In genomic region chr5:88721565-88722212, GRCm38 (mm10) we compare ENCODE assay signal across 8 mouse cellular contexts. TPM values are rescaled to one million over a fixed set of nuclear protein-coding genes. Genes with fewer than 3 reads are reported as not detected.
DNase-seq lines count a peak whose midpoint lies in the region; ATAC-seq and TF ChIP-seq lines count a peak whose summit lies in the region.

No protein-coding gene starts in this region.

- DNase-seq in G1E (ENCODE audit: low spot score) = peak; percentile 5
- DNase-seq in hindbrain, embryonic 11.5 days (ENCODE audit: low spot score) = peak; percentile 53
- DNase-seq in limb, embryonic 10.5 days (ENCODE audit: low spot score) = peak; percentile 58

- peak overlapping the region; percentile 91 for H3K9ac ChIP-seq in hindbrain, embryonic 11.5 days (ENCODE audit: low read depth, low read length)

- no peaks in the 10 kb centered on the region for H3K9me3 ChIP-seq in G1E (replicated peaks)
- no peaks in the 10 kb centered on the region for H3K9me3 ChIP-seq in hindbrain, embryonic 11.5 days (ENCODE audit: control insufficient read depth, low read length)
- H3K9me3 ChIP-seq in limb, embryonic 10.5 days (replicated peaks) = no peaks in the 10 kb centered on the region

- no peaks in the 10 kb centered on the region for H3K27me3 ChIP-seq in G1E (ENCODE audit: insufficient read depth, low read length)
- no peaks in the 10 kb centered on the region for H3K27me3 ChIP-seq in hindbrain, embryonic 11.5 days (ENCODE audit: control insufficient read depth, insufficient read depth, low read length)
- H3K27me3 ChIP-seq in limb, embryonic 10.5 days (ENCODE audit: low read depth, poor library complexity, severe bottlenecking) = no peaks in the 10 kb centered on the region
- H3K27me3 ChIP-seq in small intestine, adult 2 months (ENCODE audit: control insufficient read depth, insufficient read depth, low read length) = no peaks in the 10 kb centered on the region

- no peak for TF ChIP-seq POLR2A in bone marrow, adult 2 months (IDR thresholded peaks at IDR 0.05; ENCODE audit: borderline replicate concordance, control insufficient read depth, low read depth, low read length)
- TF ChIP-seq POLR2A in embryonic fibroblast, embryonic 13.5 days (IDR thresholded peaks at IDR 0.05; ENCODE audit: low read depth, low read length) = no peak
- TF ChIP-seq POLR2A in small intestine, adult 2 months (IDR thresholded peaks at IDR 0.05; ENCODE audit: low read depth, low read length) = no peak

- H3K4me2 ChIP-seq in hindbrain, embryonic 11.5 days (replicated peaks; ENCODE audit: low read depth, low read length) = peak overlapping the region; percentile 96

- H3K36me3 ChIP-seq in G1E (replicated peaks) = peaks cover 20% of the 10 kb centered on the region
- H3K36me3 ChIP-seq in hindbrain, embryonic 11.5 days (ENCODE audit: control insufficient read depth, insufficient read depth, low read length) = no peaks in the 10 kb centered on the region
- peaks cover 8% of the 10 kb centered on the region for H3K36me3 ChIP-seq in limb, embryonic 10.5 days
- no peaks in the 10 kb centered on the region for H3K36me3 ChIP-seq in small intestine, adult 2 months (ENCODE audit: control insufficient read depth, insufficient read depth, low read length)

- 3% methylated on average over 31 of the region's 31 CpGs for WGBS in bone marrow, adult 2 months
- 4% methylated on average over 31 of the region's 31 CpGs for WGBS in hindbrain, embryonic 11.5 days
- 3% methylated on average over 31 of the region's 31 CpGs for WGBS in limb, embryonic 10.5 days
- WGBS in small intestine, adult 2 months = 2% methylated on average over 31 of the region's 31 CpGs

- peak overlapping the region; percentile 84 for H3K4me3 ChIP-seq in G1E (ENCODE audit: low read depth, low read length)
- H3K4me3 ChIP-seq in bone marrow, adult 2 months (replicated peaks; ENCODE audit: control insufficient read depth, low read depth, low read length) = peak overlapping the region; percentile 96
- peak overlapping the region; percentile 78 for H3K4me3 ChIP-seq in embryonic fibroblast, embryonic 13.5 days (ENCODE audit: insufficient read depth, low read length)
- peak overlapping the region; percentile 67 for H3K4me3 ChIP-seq in hindbrain, embryonic 11.5 days (ENCODE audit: low read depth, low read length)
- peak overlapping the region; percentile 96 for H3K4me3 ChIP-seq in limb, embryonic 10.5 days
- H3K4me3 ChIP-seq in small intestine, adult 2 months (ENCODE audit: low read depth, low read length) = peak overlapping the region; percentile 84

- H3K4me1 ChIP-seq in G1E (ENCODE audit: insufficient read depth, low read depth, low read length) = peaks cover 53% of the 10 kb centered on the region
- peaks cover 2% of the 10 kb centered on the region for H3K4me1 ChIP-seq in bone marrow, adult 2 months (ENCODE audit: control insufficient read depth, insufficient read depth, low read length)
- H3K4me1 ChIP-seq in embryonic fibroblast, embryonic 13.5 days (ENCODE audit: control insufficient read depth, insufficient read depth, low read length) = peaks cover 12% of the 10 kb centered on the region
- H3K4me1 ChIP-seq in hindbrain, embryonic 11.5 days (replicated peaks; ENCODE audit: control insufficient read depth, insufficient read depth, low read length) = 0 out of 2 replicates have a peak, but pooled peaks cover 2% of the 10 kb centered on the region
- peaks cover 15% of the 10 kb centered on the region for H3K4me1 ChIP-seq in limb, embryonic 10.5 days
- H3K4me1 ChIP-seq in small intestine, adult 2 months (ENCODE audit: control insufficient read depth, insufficient read depth, insufficient read length, low read length) = peaks cover 8% of the 10 kb centered on the region; the same call in 1 of the 2 replicates

- no peak for TF ChIP-seq CTCF in G1E (IDR thresholded peaks at IDR 0.05; ENCODE audit: low read depth, low read length)
- TF ChIP-seq CTCF in bone marrow, adult 2 months (IDR thresholded peaks at IDR 0.05; ENCODE audit: control insufficient read depth, insufficient read depth, low read length) = no peak
- TF ChIP-seq CTCF in embryonic fibroblast, embryonic 13.5 days (IDR thresholded peaks at IDR 0.05; ENCODE audit: borderline replicate concordance, insufficient read depth, low read length) = no peak
- TF ChIP-seq CTCF in small intestine, adult 2 months (IDR thresholded peaks at IDR 0.05; ENCODE audit: extremely low read depth, insufficient read length, insufficient replicate concordance, low read depth, low read length) = no peak

- no peak for ATAC-seq in G1E (ENCODE audit: extremely low read depth, insufficient number of reproducible peaks, low FRiP score, poor library complexity, severe bottlenecking)
- peak; percentile 17; the same call in 1 of the 2 replicates for ATAC-seq in hindbrain, embryonic 11.5 days (ENCODE audit: low FRiP score)
- ATAC-seq in megakaryocyte-erythroid progenitor cell, adult 5-6 weeks (replicated peaks; ENCODE audit: low FRiP score, low TSS enrichment, poor library complexity, severe bottlenecking) = peak; percentile 31
- ATAC-seq in activated CD4-positive, CD25-positive, alpha-beta regulatory T cell, adult 4 months = no peak

- H3K27ac ChIP-seq in bone marrow, adult 2 months (ENCODE audit: control insufficient read depth, insufficient read depth, low read depth, low read length, poor library complexity) = peak overlapping the region; percentile 93
- H3K27ac ChIP-seq in embryonic fibroblast, embryonic 13.5 days (ENCODE audit: insufficient read depth, low read length) = no peak overlapping the region
- H3K27ac ChIP-seq in hindbrain, embryonic 11.5 days (ENCODE audit: low read depth, low read length) = peak overlapping the region; percentile 79; the same call in 1 of the 2 replicates
- peak overlapping the region; percentile 95 for H3K27ac ChIP-seq in limb, embryonic 10.5 days
- peak overlapping the region; percentile 58 for H3K27ac ChIP-seq in small intestine, adult 2 months (ENCODE audit: insufficient read depth, low read depth, low read length)

RNA-seq across cellular contexts. Expression of gene Mob1b, which starts 1.0 kb away (rescaled TPM):
- total RNA-seq in G1E (2014; fragmentation: Nextera tagmentation) (47.9 and 53.0 TPM in 2 replicates), G1E (2017) (16.7 and 20.7 TPM in 2 replicates)
- 18.4 and 19.5 TPM in 2 replicates for polyA plus RNA-seq in G1E (2012)
- 9.2 and 13.1 TPM in 2 replicates for polyA plus RNA-seq in bone marrow, adult 2 months (2011; ENCODE audit: insufficient read depth, insufficient read length, low replicate concordance, missing spikeins)
- 37.3 and 42.1 TPM in 2 replicates for polyA plus RNA-seq in embryonic fibroblast, embryonic 13.5 days (2011; ENCODE audit: insufficient read length, low read depth, missing spikeins)
- polyA plus RNA-seq in hindbrain, embryonic 11.5 days (2014; fragmentation: Nextera tagmentation; extraction: Ambion mirVana) = 17.0 and 20.1 TPM in 2 replicates
- 11.8 and 12.3 TPM in 2 replicates for polyA plus RNA-seq in limb, embryonic 10.5 days (2016; fragmentation: Nextera tagmentation; extraction: Ambion mirVana)
- 31.0 and 39.9 TPM in 2 replicates for total RNA-seq in megakaryocyte-erythroid progenitor cell, adult 5-6 weeks (2014; fragmentation: Nextera tagmentation)
- total RNA-seq in megakaryocyte-erythroid progenitor cell, adult 5-6 weeks (2017) = 13.3 and 19.1 TPM in 2 replicates
- 0.79 and 2.2 TPM in 2 replicates for polyA plus RNA-seq in small intestine, adult 2 months (2012; rRNA removed)
- polyA plus RNA-seq in activated CD4-positive, CD25-positive, alpha-beta regulatory T cell, adult 4 months (2017; shearing (Covaris generic)) = 10 to 100 TPM; 10.2 to 10.5 TPM

RNA-seq across cellular contexts. Expression of gene Dck, which starts 43.1 kb away (rescaled TPM):
- total RNA-seq in G1E (2014; fragmentation: Nextera tagmentation) (52.4 and 74.6 TPM in 2 replicates), G1E (2017) (31.1 and 41.7 TPM in 2 replicates)
- polyA plus RNA-seq in G1E (2012) = 5.8 and 6.6 TPM in 2 replicates
- polyA plus RNA-seq in bone marrow, adult 2 months (2011; ENCODE audit: insufficient read depth, insufficient read length, low replicate concordance, missing spikeins) = 25.0 and 49.8 TPM in 2 replicates
- 19.4 and 21.6 TPM in 2 replicates for polyA plus RNA-seq in embryonic fibroblast, embryonic 13.5 days (2011; ENCODE audit: insufficient read length, low read depth, missing spikeins)
- 107 and 121 TPM in 2 replicates for polyA plus RNA-seq in hindbrain, embryonic 11.5 days (2014; fragmentation: Nextera tagmentation; extraction: Ambion mirVana)
- 76.8 and 88.2 TPM in 2 replicates for polyA plus RNA-seq in limb, embryonic 10.5 days (2016; fragmentation: Nextera tagmentation; extraction: Ambion mirVana)
- 65.7 and 85.7 TPM in 2 replicates for total RNA-seq in megakaryocyte-erythroid progenitor cell, adult 5-6 weeks (2014; fragmentation: Nextera tagmentation)
- total RNA-seq in megakaryocyte-erythroid progenitor cell, adult 5-6 weeks (2017) = 36.8 and 43.3 TPM in 2 replicates
- 1.1 and 1.3 TPM in 2 replicates for polyA plus RNA-seq in small intestine, adult 2 months (2012; rRNA removed)
- 10 to 100 TPM; 57.9 to 66.8 TPM for polyA plus RNA-seq in activated CD4-positive, CD25-positive, alpha-beta regulatory T cell, adult 4 months (2017; shearing (Covaris generic))

RNA-seq across cellular contexts. Expression of gene Grsf1, which starts 45.7 kb away (rescaled TPM):
- total RNA-seq in G1E (2014; fragmentation: Nextera tagmentation) = 128 and 145 TPM in 2 replicates
- 110 and 130 TPM in 2 replicates for total RNA-seq in G1E (2017)
- polyA plus RNA-seq in G1E (2012) = 57.3 and 87.8 TPM in 2 replicates
- 13.1 and 22.7 TPM in 2 replicates for polyA plus RNA-seq in bone marrow, adult 2 months (2011; ENCODE audit: insufficient read depth, insufficient read length, low replicate concordance, missing spikeins)
- polyA plus RNA-seq in embryonic fibroblast, embryonic 13.5 days (2011; ENCODE audit: insufficient read length, low read depth, missing spikeins) = 83.0 and 102 TPM in 2 replicates
- polyA plus RNA-seq in hindbrain, embryonic 11.5 days (2014; fragmentation: Nextera tagmentation; extraction: Ambion mirVana) = 96.5 and 111 TPM in 2 replicates
- polyA plus RNA-seq in limb, embryonic 10.5 days (2016; fragmentation: Nextera tagmentation; extraction: Ambion mirVana) = 64.4 and 67.5 TPM in 2 replicates
- total RNA-seq in megakaryocyte-erythroid progenitor cell, adult 5-6 weeks (2014; fragmentation: Nextera tagmentation) = 65.0 and 69.2 TPM in 2 replicates
- total RNA-seq in megakaryocyte-erythroid progenitor cell, adult 5-6 weeks (2017) = 106 and 108 TPM in 2 replicates
- 13.9 and 22.3 TPM in 2 replicates for polyA plus RNA-seq in small intestine, adult 2 months (2012; rRNA removed)
- 1 to 10 TPM; 7.7 to 9.0 TPM for polyA plus RNA-seq in activated CD4-positive, CD25-positive, alpha-beta regulatory T cell, adult 4 months (2017; shearing (Covaris generic))

Comparison
In these comparisons a context has a peak if more than half of its experiments do, and no peak if none do; other contexts are left out.
1. ATAC-seq: peak in hindbrain, embryonic 11.5 days (single experiment) and megakaryocyte-erythroid progenitor cell, adult 5-6 weeks (single experiment); none in G1E (single experiment) and activated CD4-positive, CD25-positive, alpha-beta regulatory T cell, adult 4 months (single experiment).
2. DNase-seq: peak in every context shown above with its lines; median percentile 58 in limb, embryonic 10.5 days; 53 in hindbrain, embryonic 11.5 days; 5 in G1E.
3. Peak in every context shown above with its lines, with median percentiles within 50 percentile points of each other: H3K4me3 ChIP-seq.